Mouse (Mus musculus): ENCODE measurements around the gene Heatr5b.

GRCm38 (mm10) chr17:78752938-78753655, 82.1 kb downstream of the Heatr5b start:
- TF ChIP-seq GATA1 (IDR thresholded peaks at IDR 0.05; ENCODE audit: borderline replicate concordance, low read length) = no peak
- no peak for TF ChIP-seq FLI1 (IDR thresholded peaks at IDR 0.05; ENCODE audit: low read length)
